Mouse (Mus musculus): ENCODE data around the gene Uaca.

DNA sequence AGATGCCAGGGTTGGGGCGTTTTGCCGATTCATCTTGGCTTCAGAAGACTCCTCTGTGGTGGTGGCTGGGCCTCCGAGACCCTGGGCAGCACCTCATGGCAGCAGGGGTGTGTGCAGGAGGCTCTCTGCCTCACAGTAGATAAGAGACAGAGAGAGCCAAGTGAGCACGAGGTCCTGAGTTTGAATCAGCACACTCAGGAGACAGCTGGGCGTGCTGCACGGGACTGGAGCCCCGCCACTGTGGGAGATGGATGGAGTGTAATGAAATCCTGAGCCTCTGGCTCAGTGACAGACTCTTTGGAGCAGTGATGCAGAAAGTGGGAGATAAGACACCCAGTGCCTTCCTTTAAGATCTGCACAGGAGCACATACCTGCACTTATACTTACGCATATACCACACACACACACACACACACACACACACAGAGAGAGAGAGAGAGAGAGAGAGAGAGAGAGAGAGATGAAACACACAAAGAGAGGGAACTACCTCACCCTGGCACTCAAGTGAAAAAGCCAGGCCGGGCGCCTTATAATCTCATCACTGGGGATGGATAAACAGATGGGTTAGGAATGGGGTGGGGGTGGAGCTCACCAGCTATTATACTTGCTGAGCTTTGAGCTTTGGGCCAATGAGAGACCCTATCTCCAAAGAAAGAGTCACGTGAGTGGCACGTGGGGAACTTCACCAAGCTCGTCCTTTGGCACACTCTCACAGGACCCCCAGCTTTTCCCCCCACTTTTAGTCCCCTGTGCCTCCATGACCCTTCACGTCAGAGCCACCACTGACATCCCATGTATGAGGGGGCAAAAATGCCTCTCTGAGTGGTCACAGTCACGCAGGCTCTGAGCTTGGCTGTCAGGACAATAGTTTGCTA, 37.2 kb upstream of the Uaca start:
- no peak for TF ChIP-seq CTCF (IDR thresholded peaks at IDR 0.05; ENCODE audit: control insufficient read depth, insufficient read depth, insufficient read length)
- no peak for TF ChIP-seq CEBPB (IDR thresholded peaks at IDR 0.05; ENCODE audit: low read depth)
- TF ChIP-seq USF1 (IDR thresholded peaks at IDR 0.05; ENCODE audit: low read depth) = no peak
- no peak for TF ChIP-seq MYOG (IDR thresholded peaks at IDR 0.05; ENCODE audit: control insufficient read depth, extremely low read depth, insufficient read length)
- no peak for TF ChIP-seq MAX (IDR thresholded peaks at IDR 0.05)
- no peak for TF ChIP-seq FOSL1 (IDR thresholded peaks at IDR 0.05; ENCODE audit: insufficient read depth, low read length, poor library complexity, severe bottlenecking)

Measured in C2C12 (cell line).